Mouse (Mus musculus) lung, embryonic 16.5 days (tissue): Measurements from ENCODE around the gene Zkscan6. TPM values are rescaled to one million over a fixed set of nuclear protein-coding genes. Genes with fewer than 3 reads are reported as not detected.

ENCODE experiments used
- ATAC-seq: fragments of 200-750 bp; cut with Nextera tagmentation; 2 replicates; pipeline ENCODE4 v1.8.0; 2017; ENCODE audit warnings: low read depth, mild to moderate bottlenecking, moderate library complexity
- H3K27ac ChIP-seq: fragments of 300-500 bp; sonication (generic); 2 replicates; pipeline ENCODE4 v1.5.1; 2014; ENCODE audit warnings: mild to moderate bottlenecking, control low read depth, low read length
- H3K27me3 ChIP-seq: fragments of 300-500 bp; sonication (generic); 2 replicates; pipeline ENCODE4 v1.6.1; 2014; ENCODE audit warnings: low read depth, low read length, mixed read lengths; ENCODE audit not compliant: control insufficient read depth, insufficient read depth
- H3K36me3 ChIP-seq: fragments of 300-500 bp; sonication (generic); 2 replicates; pipeline ENCODE4 v1.6.1; 2014; ENCODE audit warnings: low read length; ENCODE audit not compliant: control insufficient read depth, insufficient read depth
- H3K4me1 ChIP-seq: fragments of 300-500 bp; sonication (generic); replicated peaks from 2 replicates; pipeline ENCODE4 v1.6.1; 2014; ENCODE audit warnings: low read length, mixed read lengths; ENCODE audit not compliant: control insufficient read depth, insufficient read depth
- H3K4me2 ChIP-seq: fragments of 300-500 bp; sonication (generic); 2 replicates; pipeline ENCODE4 v1.6.1; 2014; ENCODE audit warnings: low read depth, low read length, control low read depth
- H3K4me3 ChIP-seq: fragments of 300-500 bp; sonication (generic); 2 replicates; pipeline ENCODE4 v1.5.1; 2014; ENCODE audit warnings: mild to moderate bottlenecking, low read length, control low read depth
- H3K9ac ChIP-seq: fragments of 300-500 bp; sonication (generic); 2 replicates; pipeline ENCODE4 v1.6.1; 2014; ENCODE audit warnings: low read length, control low read depth
- H3K9me3 ChIP-seq: fragments of 300-500 bp; sonication (generic); 2 replicates; pipeline ENCODE4 v1.6.1; 2016; ENCODE audit warnings: low read length; ENCODE audit not compliant: control insufficient read depth
- WGBS: fragments of 180-500 bp; shearing (Covaris S2); extraction: QIAGEN DNeasy Blood & Tissue Kit; methylation state at CpG from one replicate; pipeline ENCODE4 v1.1.7; 2014; 5-methylcytosine and 5-hydroxymethylcytosine counted together
- polyA plus RNA-seq: library from polyadenylated mRNA; unstranded; fragments of >200 nt; fragmentation: Nextera tagmentation; extraction: Ambion mirVana; gene quantifications from 2 replicates; pipeline ENCODE4 v1.2.1, GENCODE M21; 2015

Zkscan6 gene
- polyA plus RNA-seq, 1 experiment from 2014 or later: 16.9 TPM

- no peak for ATAC-seq
- Histone ChIP-seq H3K4me1 (peaks cover 3% of the 10 kb centered on the region), H3K4me2 (no peak overlapping the region), H3K4me3 (no peak overlapping the region), H3K27ac (no peak overlapping the region), H3K36me3 (no peaks in the 10 kb centered on the region), H3K27me3 (no peaks in the 10 kb centered on the region), H3K9ac (no peak overlapping the region), H3K9me3 (no peaks in the 10 kb centered on the region)
- WGBS: 46% methylated on average over 3 of the region's 3 CpGs
These were observed 5.1 kb upstream of the Zkscan6 start for GRCm38 (mm10) chr11:65801899-65802298.

DNA sequence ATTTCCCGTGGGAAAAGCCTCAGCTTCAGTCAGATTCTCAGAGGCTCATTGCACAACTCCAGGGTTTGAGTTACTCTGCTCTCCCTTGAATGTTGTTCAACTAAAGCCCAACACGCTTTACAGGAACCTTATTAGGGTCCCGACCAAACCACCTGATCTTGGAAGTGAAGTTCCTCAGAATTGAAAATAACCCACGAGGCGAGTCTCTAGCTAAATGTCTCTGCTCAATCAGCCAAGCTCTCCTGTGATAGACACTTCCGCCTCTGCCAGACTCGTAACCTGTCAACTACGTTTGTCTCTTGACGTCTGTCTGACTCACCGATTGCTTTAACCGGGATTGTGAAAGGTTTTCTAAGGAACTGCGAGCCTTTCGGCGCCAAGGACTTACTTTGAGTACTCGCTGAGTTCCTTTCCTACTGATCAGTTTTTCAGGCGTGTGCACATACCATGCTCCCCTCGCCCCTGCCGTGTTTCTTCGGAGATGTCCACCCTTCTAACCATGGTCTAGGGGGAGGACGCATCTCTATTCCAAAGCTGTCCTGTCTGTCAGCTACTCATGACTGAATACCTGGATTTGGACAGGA lies 562 bp upstream of the Zkscan6 start:
- H3K4me3 ChIP-seq: peak overlapping the region; percentile 86
- peak; percentile 53 for ATAC-seq
- no peaks in the 10 kb centered on the region for H3K9me3 ChIP-seq
- no peaks in the 10 kb centered on the region for H3K27me3 ChIP-seq
- H3K36me3 ChIP-seq: no peaks in the 10 kb centered on the region
- peak overlapping the region; percentile 62 for H3K9ac ChIP-seq
- peak overlapping the region; percentile 81 for H3K4me2 ChIP-seq
- under 1% methylated on average over 20 of the region's 20 CpGs for WGBS
- H3K27ac ChIP-seq: peak overlapping the region; percentile 63
- peaks cover 13% of the 10 kb centered on the region for H3K4me1 ChIP-seq

- Histone ChIP-seq H3K4me3 (peak overlapping the region; percentile 86), H3K9ac (peak overlapping the region; percentile 89), H3K4me2 (peak overlapping the region; percentile 61), H3K27ac (peak overlapping the region; percentile 86), H3K36me3 (no peaks in the 10 kb centered on the region), H3K9me3 (no peaks in the 10 kb centered on the region), H3K27me3 (no peaks in the 10 kb centered on the region), H3K4me1 (peaks cover 16% of the 10 kb centered on the region)
- ATAC-seq: no peak
- 36% methylated on average over 7 of the region's 7 CpGs for WGBS
These were observed 626 bp downstream of the Zkscan6 start for GRCm38 (mm10) chr11:65807601-65808000.

- 41% methylated on average over 5 of the region's 5 CpGs for WGBS
These were observed 5.1 kb downstream of the Zkscan6 start for GRCm38 (mm10) chr11:65812088-65812487.

GRCm38 (mm10) chr11:65814381-65814780 lies 7.4 kb downstream of the Zkscan6 start:
- Histone ChIP-seq H3K4me3 (no peak overlapping the region), H3K36me3 (peaks cover 16% of the 10 kb centered on the region), H3K4me2 (no peak overlapping the region), H3K4me1 (peaks cover 7% of the 10 kb centered on the region; the same call in 1 of the 2 replicates), H3K27ac (no peak overlapping the region), H3K9ac (no peak overlapping the region), H3K9me3 (no peaks in the 10 kb centered on the region), H3K27me3 (no peaks in the 10 kb centered on the region)
- ATAC-seq: no peak
- 88% methylated on average over 9 of the region's 9 CpGs for WGBS

More at GRCm38 (mm10) chr11:65812088-65812487, 5.1 kb downstream of the Zkscan6 start:
- Histone ChIP-seq H3K9ac (no peak overlapping the region), H3K4me3 (no peak overlapping the region), H3K27me3 (no peaks in the 10 kb centered on the region), H3K4me1 (peaks cover 13% of the 10 kb centered on the region), H3K36me3 (peaks cover 14% of the 10 kb centered on the region), H3K9me3 (no peaks in the 10 kb centered on the region), H3K4me2 (no peak overlapping the region), H3K27ac (no peak overlapping the region)
- ATAC-seq: no peak

DNA sequence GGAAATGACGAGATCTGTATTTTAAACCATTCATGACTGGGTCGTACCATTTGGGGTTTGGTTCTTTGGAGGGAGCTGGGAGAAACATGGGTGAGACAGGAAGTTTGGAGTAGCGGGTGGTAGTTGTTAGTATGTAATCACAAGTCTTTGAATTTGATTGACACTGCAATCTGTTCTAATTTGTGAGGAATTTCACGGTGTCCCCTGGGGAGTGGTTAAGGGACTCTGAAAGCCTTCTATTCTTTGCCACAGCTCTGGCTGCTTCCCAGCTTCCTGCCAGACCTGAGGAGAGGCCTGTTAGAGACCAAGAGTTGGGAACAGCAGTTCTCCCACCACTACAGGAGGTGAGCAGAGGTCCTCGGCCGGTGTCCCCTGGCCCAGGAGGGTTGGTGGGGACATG lies 9.3 kb downstream of the Zkscan6 start:
- H3K27ac ChIP-seq: no peak overlapping the region
- 76% methylated on average over 6 of the region's 6 CpGs for WGBS
- peaks cover 20% of the 10 kb centered on the region for H3K36me3 ChIP-seq
- no peaks in the 10 kb centered on the region for H3K9me3 ChIP-seq
- no peak overlapping the region for H3K4me2 ChIP-seq
- H3K4me3 ChIP-seq: no peak overlapping the region
- ATAC-seq: no peak
- peaks cover 3% of the 10 kb centered on the region; the same call in 1 of the 2 replicates for H3K4me1 ChIP-seq
- no peak overlapping the region for H3K9ac ChIP-seq
- no peaks in the 10 kb centered on the region for H3K27me3 ChIP-seq

GRCm38 (mm10) chr11:65818193-65818592 lies 11.2 kb downstream of the Zkscan6 start:
- Histone ChIP-seq H3K27me3 (no peaks in the 10 kb centered on the region), H3K36me3 (peaks cover 31% of the 10 kb centered on the region), H3K4me3 (no peak overlapping the region), H3K27ac (no peak overlapping the region), H3K9ac (no peak overlapping the region), H3K4me2 (no peak overlapping the region), H3K4me1 (no peaks in the 10 kb centered on the region), H3K9me3 (no peaks in the 10 kb centered on the region)
- no peak for ATAC-seq
- 61% methylated on average over 1 of the region's 1 CpGs for WGBS

DNA sequence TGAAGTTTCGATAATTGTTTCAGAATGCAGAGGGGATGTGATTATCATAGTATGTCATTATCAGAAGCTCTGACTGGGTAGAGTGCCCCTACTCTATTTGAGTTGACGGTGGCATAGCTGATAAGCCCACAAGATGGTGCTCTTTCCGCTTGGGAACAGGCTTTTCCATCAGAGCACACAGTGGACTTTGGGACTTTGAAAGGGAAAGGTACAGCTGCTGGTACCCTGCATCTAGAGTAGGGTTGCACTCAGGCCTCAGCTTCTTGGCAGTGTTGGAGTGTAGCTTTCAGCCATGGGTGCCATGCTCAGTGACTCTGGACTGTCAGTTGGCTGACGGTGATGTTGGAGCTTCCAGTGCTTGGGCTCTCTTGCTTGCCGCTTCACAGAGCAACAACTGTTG lies 13.3 kb downstream of the Zkscan6 start:
- Histone ChIP-seq H3K27me3 (no peaks in the 10 kb centered on the region), H3K9me3 (no peaks in the 10 kb centered on the region), H3K27ac (no peak overlapping the region), H3K9ac (no peak overlapping the region), H3K4me3 (no peak overlapping the region), H3K4me1 (no peaks in the 10 kb centered on the region), H3K4me2 (no peak overlapping the region), H3K36me3 (peaks cover 26% of the 10 kb centered on the region)
- ATAC-seq: no peak
- WGBS: 69% methylated on average over 5 of the region's 5 CpGs

- peak; percentile 65; the same call in 1 of the 2 replicates for ATAC-seq
- 10% methylated on average over 7 of the region's 7 CpGs for WGBS
- Histone ChIP-seq H3K9ac (no peak overlapping the region), H3K27me3 (no peaks in the 10 kb centered on the region), H3K4me3 (no peak overlapping the region), H3K9me3 (no peaks in the 10 kb centered on the region), H3K27ac (no peak overlapping the region), H3K4me2 (no peak overlapping the region), H3K36me3 (peaks cover 23% of the 10 kb centered on the region), H3K4me1 (no peaks in the 10 kb centered on the region)
These were observed 13.9 kb downstream of the Zkscan6 start for GRCm38 (mm10) chr11:65820877-65821276.
